Mouse (Mus musculus) testis, adult 2 months (tissue): ENCODE results near the gene Wnk2.

ENCODE experiments used
- CTCF ChIP-seq: fragments of 200-500 bp; IDR thresholded peaks from 2 replicates; pipeline ENCODE4 v1.5.1; 2012; ENCODE audit warnings: low read depth, mild to moderate bottlenecking, inconsistent platforms, low read length, moderate library complexity; ENCODE audit not compliant: control insufficient read depth, insufficient read depth, insufficient replicate concordance
- POLR2A ChIP-seq: fragments of 200-500 bp; IDR thresholded peaks from 2 replicates; pipeline ENCODE4 v1.6.1; 2012; ENCODE audit warnings: low read depth, mild to moderate bottlenecking, inconsistent platforms, low read length, moderate library complexity; ENCODE audit not compliant: control insufficient read depth

- TF ChIP-seq CTCF (no peak), POLR2A (no peak)
Observed at GRCm38 (mm10) chr13:49053333-49053732, 94.5 kb downstream of the Wnk2 start.
